In the genomic region with DNA sequence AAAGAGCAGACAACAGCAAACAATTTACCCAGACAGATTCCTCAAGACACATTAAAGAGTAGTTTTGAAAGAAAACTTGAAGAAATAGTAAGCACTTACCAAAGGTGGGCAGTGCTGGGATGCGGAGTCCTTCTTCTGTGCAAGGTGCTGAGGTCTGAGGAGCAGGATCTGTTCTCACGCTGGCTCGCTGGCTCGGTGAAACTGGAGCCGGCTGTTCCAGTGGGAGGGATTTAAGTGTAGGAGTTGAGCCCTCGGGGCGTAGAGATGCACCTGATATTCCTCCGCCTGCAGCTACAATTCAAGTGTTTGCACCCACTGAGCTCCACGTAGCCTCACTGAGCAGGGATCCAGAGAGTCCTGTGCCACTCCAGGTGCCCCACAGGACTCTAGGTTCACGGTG, we compare ENCODE assay signal across 10 mouse cellular contexts. TPM values are rescaled to one million over a fixed set of nuclear protein-coding genes. Genes with fewer than 3 reads are reported as not detected.
DNase-seq lines count a peak whose midpoint lies in the region; ATAC-seq and TF ChIP-seq lines count a peak whose summit lies in the region.
"Had no signal": no experiment of that assay in that cellular context is flagged by ENCODE, and none has a peak within 500 bp of the region (broad histone marks: within the 10 kb centered on the region; RNA-seq: fewer than 3 reads in every experiment).

A gene (minus strand): TSS at position 203 of the 400 bp plus-strand sequence.

- no peak for TF ChIP-seq EP300 in lung, postnatal 0 days (IDR thresholded peaks at IDR 0.05)

- H3K4me1 ChIP-seq in heart, embryonic 16.5 days (ENCODE audit: control insufficient read depth, insufficient read depth, low read length), result 0 out of 2 replicates have a peak, but pooled peaks cover 9% of the 10 kb centered on the region
- H3K4me1 ChIP-seq in lung, postnatal 0 days (ENCODE audit: insufficient read depth, low read depth, low read length), result no peaks in the 10 kb centered on the region
- 0 out of 2 replicates have a peak, but pooled peaks cover 3% of the 10 kb centered on the region for H3K4me1 ChIP-seq in forebrain, embryonic 16.5 days (replicated peaks; ENCODE audit: control insufficient read depth, insufficient read depth, low read length)

- H3K4me2 ChIP-seq in heart, embryonic 16.5 days (ENCODE audit: low read depth, low read length), result peak within 1 kb of the TSS; percentile 7; the same call in 1 of the 2 replicates
- no peak within 1 kb of the TSS for H3K4me2 ChIP-seq in lung, postnatal 0 days (replicated peaks; ENCODE audit: low read depth, low read length)
- H3K4me2 ChIP-seq in forebrain, embryonic 16.5 days (ENCODE audit: low read length), result no peak within 1 kb of the TSS

- no peak for ATAC-seq in heart, embryonic 16.5 days (replicated peaks; ENCODE audit: extremely low read depth, insufficient read depth, low FRiP score)
- peak; percentile 35 for ATAC-seq in lung, postnatal 0 days
- ATAC-seq in forebrain, embryonic 16.5 days, result no peak
- ATAC-seq in megakaryocyte progenitor cell, adult 5-6 weeks (replicated peaks; ENCODE audit: poor library complexity), result no peak
- ATAC-seq: forebrain, postnatal 0 days had no signal

- no peak within 1 kb of the TSS for H3K4me3 ChIP-seq in heart, embryonic 16.5 days (ENCODE audit: low read length)
- H3K4me3 ChIP-seq in lung, postnatal 0 days (ENCODE audit: low read depth, low read length), result no peak within 1 kb of the TSS
- no peak within 1 kb of the TSS for H3K4me3 ChIP-seq in forebrain, embryonic 16.5 days (replicated peaks; ENCODE audit: low read length)

- H3K27ac ChIP-seq in heart, embryonic 16.5 days (ENCODE audit: low read length), result no peak within 1 kb of the TSS
- no peak within 1 kb of the TSS for H3K27ac ChIP-seq in lung, postnatal 0 days (ENCODE audit: low read length)
- H3K27ac ChIP-seq in forebrain, embryonic 16.5 days (ENCODE audit: low read length), result no peak within 1 kb of the TSS

- no peak within 1 kb of the TSS for H3K9ac ChIP-seq in heart, embryonic 16.5 days (ENCODE audit: low read length)
- no peak within 1 kb of the TSS for H3K9ac ChIP-seq in lung, postnatal 0 days (replicated peaks; ENCODE audit: low read depth)
- H3K9ac ChIP-seq in forebrain, embryonic 16.5 days (replicated peaks; ENCODE audit: low read depth, low read length), result no peak within 1 kb of the TSS
- H3K9ac ChIP-seq: forebrain, postnatal 0 days had no signal

- no peak for TF ChIP-seq CTCF in lung, postnatal 0 days (IDR thresholded peaks at IDR 0.05)

- H3K27me3 ChIP-seq in heart, embryonic 16.5 days (ENCODE audit: control insufficient read depth, insufficient read depth, low read length), result no peaks in the 10 kb centered on the region
- H3K27me3 ChIP-seq in lung, postnatal 0 days (replicated peaks; ENCODE audit: insufficient read depth, low read length), result no peaks in the 10 kb centered on the region
- no peaks in the 10 kb centered on the region for H3K27me3 ChIP-seq in forebrain, embryonic 16.5 days (replicated peaks; ENCODE audit: control insufficient read depth, insufficient read depth, low read length)
- H3K27me3 ChIP-seq: CH12.LX had no signal

- no peak for DNase-seq in heart, adult 18-20 months
- DNase-seq in WW6 (ENCODE audit: low read depth, low spot score), result peak; percentile 71
- peak; percentile 55 for DNase-seq in kidney, adult 18-20 months
- peak; percentile 34 for DNase-seq in lung, postnatal 0 days (ENCODE audit: low spot score)
- no peak for DNase-seq in adrenal gland, adult (ENCODE audit: inconsistent age in 2 of 2, low spot score in 1 of 2)
- DNase-seq: forebrain, postnatal 0 days had no signal

- 40% methylated on average over 10 of the region's 10 CpGs for WGBS in heart, embryonic 16.5 days
- WGBS in lung, postnatal 0 days, result 50% methylated on average over 10 of the region's 10 CpGs
- WGBS in forebrain, embryonic 16.5 days, result 42% methylated on average over 10 of the region's 10 CpGs

- H3K9me3 ChIP-seq in heart, embryonic 16.5 days (replicated peaks; ENCODE audit: control insufficient read depth, low read length), result no peaks in the 10 kb centered on the region
- H3K9me3 ChIP-seq in lung, postnatal 0 days (ENCODE audit: low read length), result no peaks in the 10 kb centered on the region
- H3K9me3 ChIP-seq in forebrain, embryonic 16.5 days (ENCODE audit: control insufficient read depth, low read length), result no peaks in the 10 kb centered on the region

- H3K36me3 ChIP-seq in heart, embryonic 16.5 days (ENCODE audit: control insufficient read depth, insufficient read depth), result no peaks in the 10 kb centered on the region
- H3K36me3 ChIP-seq in lung, postnatal 0 days (ENCODE audit: insufficient read depth, low read length), result no peaks in the 10 kb centered on the region
- no peaks in the 10 kb centered on the region for H3K36me3 ChIP-seq in forebrain, embryonic 16.5 days (ENCODE audit: control insufficient read depth, insufficient read depth)

RNA-seq across cellular contexts. Expression of the gene that starts here (rescaled TPM):
- 0.32 and 0.55 TPM in 2 replicates for polyA plus RNA-seq in heart, embryonic 16.5 days (2015; fragmentation: Nextera tagmentation; extraction: Ambion mirVana)
- total RNA-seq in heart, adult 18-20 months (2021), result under 1 TPM in 1 of 2 experiments, not detected in 1; 0.13 TPM
- polyA plus RNA-seq in lung, postnatal 0 days (2015; fragmentation: Nextera tagmentation; extraction: Ambion mirVana), result 0.63 and 1.0 TPM in 2 replicates
- 0.34 and 0.66 TPM in 2 replicates for polyA plus RNA-seq in forebrain, embryonic 16.5 days (2015; fragmentation: Nextera tagmentation; extraction: Ambion mirVana)
- not detected in 2 replicates for total RNA-seq in megakaryocyte progenitor cell, adult 5-6 weeks (2015)
- 0.14 TPM in 1 of 2 replicates, not detected in the other for total RNA-seq in megakaryocyte progenitor cell, adult 5-6 weeks (2017)

Comparison
In these comparisons a context has a peak if more than half of its experiments do, and no peak if none do; other contexts are left out.
1. DNase-seq: peak in WW6 (single experiment), kidney, adult 18-20 months (single experiment) and lung, postnatal 0 days (single experiment); none in heart, adult 18-20 months (0 of 2) and adrenal gland, adult (0 of 2).